Mouse (Mus musculus) inflammation-experienced regulatory T-cells, adult 16 weeks (primary cell): ENCODE results near the gene Gm5773. TPM values are rescaled to one million over a fixed set of nuclear protein-coding genes. Genes with fewer than 3 reads are reported as not detected.

Experiments used
- polyA plus RNA-seq: library from polyadenylated mRNA; unstranded; fragments of 100-300 nt; shearing (Covaris generic); gene quantifications from one replicate; pipeline ENCODE4 v1.2.1, GENCODE M21; 2017

The Gm5773 gene
- not detected for polyA plus RNA-seq

GRCm38 (mm10) chr3:93772700-93773099 lies at the start of gene Gm5773:
Gm5773 (plus strand) TSS chr3:93773000.

GRCm38 (mm10) chr3:93796098-93796497 lies 23.3 kb downstream of the Gm5773 start, which contains the start of gene Tdpoz4:
Tdpoz4 (plus strand) TSS chr3:93796398.

Other genes with a start within 250 kb of the Gm5773 start
- gene S100a10, start 217.9 kb upstream of the Gm5773 start, polyA plus RNA-seq, result 1,093 TPM
- not detected for gene Tdpoz2, start 120.3 kb upstream of the Gm5773 start, polyA plus RNA-seq
- gene Tdpoz1, start 96.7 kb upstream of the Gm5773 start, polyA plus RNA-seq, result not detected
- not detected for gene Gm37596, start 79.9 kb upstream of the Gm5773 start, polyA plus RNA-seq
- gene Tdpoz4, start 23.4 kb downstream of the Gm5773 start, polyA plus RNA-seq, result not detected
- gene Tdpoz3, start 53.0 kb downstream of the Gm5773 start, polyA plus RNA-seq, result not detected
- not detected for gene Gm9117, start 170.5 kb downstream of the Gm5773 start, polyA plus RNA-seq
- gene Tdpoz5, start 188.3 kb downstream of the Gm5773 start, polyA plus RNA-seq, result not detected